Mouse (Mus musculus): ENCODE data around the gene Tle3. TPM values are rescaled to one million over a fixed set of nuclear protein-coding genes. Genes with fewer than 3 reads are reported as not detected.

Tle3 gene
- total RNA-seq, 2 experiments from 2014 or later, result 24.4 to 29.0 TPM

DNA sequence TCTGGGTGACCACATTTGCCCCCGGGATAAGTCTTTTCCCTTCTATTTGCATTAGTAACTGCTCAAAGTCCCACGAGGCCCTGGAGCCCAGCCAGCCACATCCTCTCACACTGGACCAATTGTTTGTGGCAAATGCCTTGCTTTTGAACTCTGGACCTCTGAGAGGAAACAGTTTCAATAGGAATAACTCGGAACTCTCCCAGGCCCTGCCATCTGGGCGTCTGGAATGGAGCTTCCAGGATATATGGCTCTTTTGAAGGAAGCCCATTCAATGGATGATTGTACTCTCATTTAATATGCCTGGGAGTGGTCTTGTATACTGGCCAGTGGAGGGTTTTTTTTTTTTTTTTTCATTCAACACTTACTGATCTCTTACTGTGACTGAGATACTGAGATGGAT, 21.0 kb upstream of the Tle3 start:
- intact Hi-C loops (cut with DNase I), result no loop called here
- DNase-seq, result peak; percentile 68 to 73

DNA sequence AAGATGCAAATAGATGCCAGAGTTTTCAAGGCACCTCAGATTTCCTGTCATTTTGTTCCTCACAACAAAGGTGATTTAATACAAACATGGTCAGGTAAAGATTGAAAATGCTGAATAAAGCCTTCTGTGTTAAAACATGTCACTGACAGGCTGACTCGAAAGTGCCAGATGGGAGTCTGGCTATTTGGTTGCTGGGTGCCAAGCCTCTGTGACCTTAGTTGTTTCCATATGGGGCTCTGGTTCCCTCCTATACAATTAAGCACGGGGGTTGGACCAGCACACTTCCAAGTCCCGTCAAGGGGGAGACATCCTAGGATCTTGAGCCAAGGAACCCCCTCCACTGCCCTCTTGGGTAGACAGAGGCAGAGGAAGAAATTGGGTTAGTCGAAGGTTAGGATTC, 13.2 kb upstream of the Tle3 start:
- DNase-seq, result no peak
- intact Hi-C loops (cut with DNase I), result no loop called here

DNA sequence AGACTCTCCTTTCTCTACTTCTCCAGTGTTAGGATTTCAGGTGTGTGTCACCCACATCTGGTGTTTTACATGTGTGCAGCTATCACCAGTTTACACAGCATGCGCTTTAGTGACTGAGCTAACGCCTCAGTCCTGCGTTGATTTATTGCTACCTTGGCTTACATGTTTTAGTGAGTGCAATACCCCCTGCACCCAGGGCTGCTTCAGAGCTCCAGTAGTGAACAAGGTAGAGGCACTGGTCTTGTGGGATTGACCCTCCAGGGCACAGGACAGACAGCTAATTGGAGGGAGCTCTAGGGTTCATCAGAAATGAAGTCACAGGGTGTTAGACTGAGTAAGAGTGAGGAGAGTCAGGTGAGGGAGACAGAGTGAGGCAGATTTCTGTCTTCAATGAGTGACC, 12.4 kb upstream of the Tle3 start:
- intact Hi-C loops (cut with DNase I), result loop anchor here (5.0 kb wide), 1 partner anchor 312 kb away; no protein-coding TSS in a partner anchor
- no peak for DNase-seq

DNA sequence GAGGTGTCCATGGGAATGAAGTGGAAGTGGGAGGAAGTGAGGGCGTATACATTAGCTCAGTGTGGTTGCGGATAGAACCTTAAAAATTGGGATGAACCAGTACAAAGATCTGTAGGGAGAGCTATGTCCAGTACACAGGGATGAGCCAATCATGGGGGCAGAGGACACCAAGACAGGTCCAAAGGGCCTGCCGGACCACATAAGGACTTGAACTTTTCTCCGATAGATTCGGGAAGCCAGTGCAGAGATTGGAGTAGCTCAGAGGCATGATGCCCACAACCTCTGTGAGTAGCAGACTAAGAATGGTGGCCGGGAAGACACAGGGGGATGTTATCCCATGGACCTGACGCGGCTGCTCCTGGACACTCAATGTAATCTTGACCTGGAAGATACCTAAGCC, 12.0 kb upstream of the Tle3 start:
- intact Hi-C loops (cut with DNase I), result loop anchor here (5.0 kb wide), 1 partner anchor 313 kb away; no protein-coding TSS in a partner anchor

DNA sequence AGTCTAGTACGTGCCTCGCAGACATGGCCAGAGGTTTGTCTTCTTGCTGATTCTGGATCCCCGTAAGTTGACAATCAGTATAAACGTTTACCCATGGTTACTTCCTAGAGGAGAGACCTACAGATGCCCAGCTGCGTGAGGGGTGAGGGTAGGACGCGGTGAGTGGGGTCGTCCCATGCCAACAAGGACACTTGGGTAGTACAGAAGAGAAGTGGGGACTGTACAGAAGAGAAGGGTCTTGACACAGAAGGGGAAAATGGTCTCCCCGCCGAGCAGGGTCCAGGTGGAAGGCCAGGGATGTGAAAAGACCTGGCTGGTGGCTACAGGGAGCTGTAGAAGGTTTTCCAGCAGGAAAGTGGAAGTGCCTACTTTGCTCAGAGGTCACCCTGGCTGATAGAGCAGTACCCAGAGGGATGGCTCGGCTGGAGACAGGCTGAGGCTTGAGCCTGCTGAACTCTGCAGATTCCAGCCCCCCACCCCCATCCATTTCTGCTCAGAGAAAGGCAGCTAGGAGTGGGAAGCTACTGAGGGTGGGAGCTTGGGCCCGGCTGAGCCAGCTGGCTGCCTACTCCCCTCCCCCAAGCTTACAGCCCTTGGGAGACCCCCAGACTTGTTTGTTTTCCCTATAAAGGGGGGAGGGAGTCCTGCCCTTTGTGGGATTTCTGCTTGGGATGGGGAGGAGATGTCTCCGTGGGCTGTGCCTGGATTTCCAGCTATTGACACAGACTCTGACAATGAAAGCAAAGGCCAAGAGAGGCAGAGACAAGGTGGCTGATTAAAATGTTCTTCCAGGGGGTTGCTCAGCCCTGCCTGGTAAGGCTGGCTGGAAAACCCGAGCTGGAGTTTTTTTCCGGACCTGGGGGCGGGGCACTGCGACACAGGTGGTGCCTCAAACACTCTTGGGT, 11.2 kb upstream of the Tle3 start:
- DNase-seq, result peak; percentile 52 to 53

More for the DNA sequence above, 12.0 kb upstream of the Tle3 start:
- no peak for DNase-seq

DNA sequence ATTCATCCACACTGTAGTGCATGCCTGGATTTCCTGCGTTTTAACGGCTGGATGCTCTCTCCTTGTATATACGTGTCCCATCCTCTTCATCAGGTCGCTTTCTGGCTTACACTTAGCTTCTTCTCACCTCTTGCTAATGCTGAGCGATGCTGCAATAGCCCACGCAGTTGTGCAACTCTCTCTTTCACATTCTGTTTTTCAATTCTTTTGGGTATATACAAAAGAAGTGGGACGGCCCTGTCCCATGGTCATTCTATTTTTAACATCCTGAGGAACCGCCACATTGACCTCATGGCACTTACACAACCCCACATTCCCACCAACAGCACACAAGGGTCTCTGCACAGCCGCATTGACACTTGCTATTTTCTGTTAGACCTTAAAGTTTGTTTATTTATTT, 9.0 kb upstream of the Tle3 start:
- intact Hi-C loops (cut with DNase I), result loop anchor here (5.0 kb wide), 1 partner anchor 316 kb away; no protein-coding TSS in a partner anchor
- no peak for DNase-seq

More for the DNA sequence above, 11.2 kb upstream of the Tle3 start:
- intact Hi-C loops (cut with DNase I), result loop anchor here (5.0 kb wide), 1 partner anchor 314 kb away; no protein-coding TSS in a partner anchor

DNA sequence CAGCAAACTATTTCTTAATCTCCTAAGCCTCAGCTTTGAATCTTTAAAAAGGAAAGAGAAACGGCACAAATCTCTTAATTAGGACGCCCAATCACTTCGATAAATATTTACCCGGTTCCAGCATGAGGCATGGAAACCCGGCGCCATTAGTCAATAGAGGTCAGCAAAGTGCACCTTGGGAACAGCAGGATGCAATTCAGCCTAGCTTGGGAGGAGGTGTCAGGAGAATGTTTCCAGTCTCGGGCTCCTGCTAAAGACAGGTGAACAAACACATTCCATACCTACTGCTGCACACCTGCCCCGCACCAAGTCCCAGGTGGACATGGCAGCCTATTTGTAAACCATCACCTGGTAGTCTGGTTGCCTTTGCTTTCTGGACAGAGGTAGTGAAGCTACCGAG, 6.1 kb upstream of the Tle3 start:
- intact Hi-C loops (cut with DNase I), result no loop called here
- no peak for DNase-seq

DNA sequence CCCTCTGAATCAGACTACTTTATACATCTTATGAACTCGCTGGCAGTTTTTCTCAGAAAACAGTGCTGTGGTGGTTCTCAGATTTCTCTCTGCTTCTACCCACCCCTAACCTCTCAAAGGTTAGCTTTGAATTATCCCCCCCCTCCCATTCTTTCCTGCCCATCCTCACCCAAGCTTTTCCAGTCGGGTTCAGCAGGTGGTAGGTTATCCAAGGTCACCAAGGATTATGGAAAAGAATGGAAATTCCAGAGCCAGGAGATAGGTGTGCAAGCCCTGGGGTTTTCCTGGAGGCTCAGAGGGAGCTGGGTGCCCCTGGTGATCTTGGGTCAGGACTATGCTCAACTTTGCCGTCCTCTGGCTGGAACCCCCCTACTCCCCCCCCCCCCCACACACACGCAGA, 5.0 kb upstream of the Tle3 start:
- intact Hi-C loops (cut with DNase I), result no loop called here
- no peak for DNase-seq

DNA sequence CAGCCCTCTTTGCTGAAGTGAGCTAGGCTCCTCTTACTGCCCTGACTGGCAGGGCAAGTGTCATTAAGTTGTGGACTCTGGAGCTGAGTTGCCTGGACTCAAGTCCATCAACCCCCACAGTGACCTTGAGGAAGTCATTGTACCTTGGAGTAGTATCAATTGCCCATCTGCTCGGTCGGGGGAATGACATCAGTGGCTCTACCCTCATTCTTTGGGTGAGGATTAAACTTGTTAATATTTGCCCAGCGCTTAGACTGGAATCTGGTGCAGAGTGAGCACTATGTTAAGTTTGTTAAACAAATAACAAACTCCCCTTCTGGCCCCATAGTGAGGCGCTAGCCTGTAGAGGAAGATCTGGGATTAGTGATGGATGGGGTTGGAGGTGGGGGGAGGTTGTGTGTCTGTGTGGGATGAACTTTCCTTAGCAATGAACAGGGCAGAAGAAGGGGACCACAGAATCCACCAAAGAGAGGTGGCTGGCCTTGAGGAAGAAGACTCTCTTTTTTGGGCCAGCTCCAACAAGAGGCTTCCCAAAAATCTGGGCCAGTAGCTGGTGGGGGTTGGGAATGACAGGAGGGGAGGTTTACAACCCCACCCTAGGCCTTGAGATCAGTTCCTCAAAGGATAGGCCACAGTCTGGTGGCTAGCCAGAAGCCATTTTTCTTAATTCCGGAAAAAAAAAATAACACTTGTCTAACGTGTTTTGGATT, 4.2 kb upstream of the Tle3 start:
- intact Hi-C loops (cut with DNase I), result no loop called here

DNA sequence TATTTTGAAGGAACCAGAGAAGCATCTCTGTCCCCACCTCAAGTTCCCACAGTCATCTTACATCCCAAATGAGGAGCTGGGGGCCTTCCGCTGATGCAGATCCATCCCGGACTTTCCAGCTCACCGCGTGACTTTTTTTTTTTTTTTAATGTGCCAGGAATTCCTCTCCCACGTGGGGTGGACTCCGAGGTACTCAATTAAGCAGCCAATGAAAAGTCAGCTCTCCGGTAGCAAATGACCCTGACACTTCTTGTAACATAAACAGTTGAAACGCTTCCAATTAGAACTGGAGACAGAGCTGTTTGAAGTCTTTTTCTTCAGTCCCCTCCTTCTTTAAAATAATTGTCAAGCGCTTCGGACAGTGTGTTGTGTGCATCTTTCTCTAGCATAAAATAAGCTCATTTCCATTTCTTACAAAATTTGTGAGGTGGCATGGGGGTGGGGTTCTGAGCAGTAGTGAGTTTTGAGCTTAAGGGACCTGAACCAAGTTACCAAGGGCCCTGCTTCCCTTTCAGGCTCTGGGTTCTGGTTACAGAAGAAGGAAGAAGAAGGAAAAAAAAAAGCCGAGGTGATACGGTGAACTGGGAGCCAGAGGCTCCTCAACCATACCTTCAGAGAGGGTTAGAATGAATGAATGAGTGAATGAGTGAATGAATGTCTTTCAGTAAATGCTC, 3.5 kb upstream of the Tle3 start:
- intact Hi-C loops (cut with DNase I), result no loop called here
- DNase-seq, result peak; percentile 60 to 69

More for the DNA sequence above, 4.2 kb upstream of the Tle3 start:
- no peak for DNase-seq

DNA sequence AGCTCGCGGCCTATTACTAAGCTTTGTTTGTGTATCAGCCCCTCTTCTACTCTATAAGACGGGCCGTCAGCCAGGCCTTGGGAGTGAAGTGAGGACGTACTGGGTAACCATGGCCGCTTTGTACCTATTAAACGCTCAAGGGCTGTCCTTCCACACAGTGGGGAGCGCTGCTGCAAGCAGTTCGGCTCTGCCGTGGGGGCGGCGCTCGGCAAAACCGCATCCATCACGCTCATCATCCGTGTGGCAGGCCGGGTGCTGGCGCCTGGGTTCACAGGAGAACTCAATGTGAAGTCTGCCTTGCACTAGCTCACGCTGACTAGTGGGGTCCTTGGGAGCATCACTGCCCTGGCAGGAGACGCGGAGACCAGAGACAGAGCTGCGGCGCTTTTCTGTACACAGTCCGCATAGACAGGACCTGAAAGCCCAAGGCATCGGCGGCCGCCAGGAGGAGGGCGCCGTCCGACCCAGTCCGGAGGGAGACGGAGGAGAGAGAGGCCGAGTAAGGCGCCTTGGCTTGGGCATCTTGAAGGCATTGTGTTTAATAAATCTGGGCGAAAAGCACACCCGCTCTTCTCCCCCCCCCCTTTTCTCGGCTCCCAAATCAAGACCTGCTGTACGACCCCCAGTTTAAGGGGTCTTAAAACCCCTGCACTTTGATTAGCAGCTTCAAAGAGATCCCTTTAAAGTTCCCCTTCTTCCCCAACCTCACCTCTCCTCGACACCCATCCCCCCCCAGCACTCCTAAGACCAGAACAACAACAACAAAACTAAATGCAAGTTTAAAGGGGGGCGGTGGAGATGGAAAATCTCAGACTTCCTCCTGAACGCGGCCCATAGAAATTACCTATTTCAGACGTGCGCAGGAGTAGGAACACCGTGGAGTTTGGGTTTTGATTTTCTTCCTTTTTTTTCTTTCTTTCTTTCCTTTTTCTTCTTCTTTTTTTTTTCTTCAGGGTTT, 2.6 kb upstream of the Tle3 start:
- intact Hi-C loops (cut with DNase I), result loop anchor here (5.0 kb wide), 2 partner anchors 183 to 328 kb away; no protein-coding TSS in a partner anchor
- DNase-seq, result peak; percentile 35

DNA sequence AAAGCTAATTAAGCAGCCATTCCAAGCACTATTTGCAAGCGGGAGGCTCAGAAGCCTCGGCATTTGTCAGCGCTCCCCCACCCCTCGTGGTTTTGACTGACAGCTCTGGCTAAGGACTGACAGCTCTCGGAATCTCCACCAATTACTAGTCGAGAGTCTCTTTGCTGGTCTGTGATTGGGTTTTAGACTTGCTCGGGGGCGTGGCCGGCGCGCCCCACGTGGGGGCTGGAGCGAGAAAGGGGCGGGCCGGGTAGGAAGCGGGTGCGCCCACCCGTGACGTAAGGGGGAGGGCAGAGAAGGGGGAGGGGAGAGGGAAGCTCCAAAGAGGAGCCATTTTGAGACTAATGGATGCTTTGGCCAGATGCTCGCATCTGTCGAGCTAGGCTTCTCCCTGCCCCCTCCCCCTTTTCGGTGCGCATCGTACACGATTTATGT, 1.7 kb upstream of the Tle3 start:
- intact Hi-C loops (cut with DNase I), result loop anchor here (5.0 kb wide), 2 partner anchors 182 to 327 kb away; no protein-coding TSS in a partner anchor
- peak; percentile 99 for DNase-seq

DNA sequence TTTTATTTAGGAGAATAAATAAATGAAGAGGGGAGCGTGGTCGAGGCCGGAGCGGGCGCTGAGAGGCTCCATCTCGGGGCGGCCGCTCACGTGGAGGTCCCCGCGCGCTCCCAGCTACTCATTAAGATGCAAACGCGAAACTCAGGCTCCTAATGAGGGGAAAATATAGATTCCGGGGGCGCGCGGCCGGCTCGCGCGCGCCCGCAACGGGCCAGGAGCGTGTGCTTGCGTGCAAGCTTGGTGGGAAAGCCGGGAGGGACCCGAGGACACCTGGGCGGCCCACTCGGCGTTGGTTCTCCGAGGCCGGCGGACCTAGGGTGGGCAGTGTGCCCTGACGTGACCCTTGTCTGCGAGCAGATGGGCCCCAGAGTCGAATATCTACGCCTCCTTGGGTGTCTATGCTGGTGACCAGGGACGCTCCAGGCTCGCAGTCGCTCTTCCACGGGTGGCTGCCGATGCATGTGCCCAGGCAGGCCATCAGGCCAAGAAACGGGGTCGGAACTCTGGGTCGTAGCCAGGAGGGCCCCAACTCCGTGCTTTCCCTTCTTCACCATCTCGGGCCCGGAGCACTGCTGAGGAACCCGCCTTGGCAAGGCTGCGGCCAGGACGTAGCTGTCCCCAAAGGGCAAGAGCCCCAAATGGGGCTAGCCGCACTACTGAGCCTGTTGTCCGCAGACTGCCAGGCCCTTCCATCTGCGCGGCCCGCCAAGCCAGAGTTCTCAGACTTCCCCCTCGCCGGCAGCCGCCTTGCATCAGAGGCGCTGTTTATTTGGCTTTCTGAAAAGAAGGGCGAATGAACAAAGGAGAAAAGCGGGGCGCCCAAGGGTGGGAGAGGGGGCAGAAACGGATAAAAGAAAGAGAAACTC, 1.0 kb upstream of the Tle3 start:
- DNase-seq, result peak; percentile 71 to 75
- intact Hi-C loops (cut with DNase I), result loop anchor here (5.0 kb wide), 2 partner anchors 181 to 326 kb away; no protein-coding TSS in a partner anchor

DNA sequence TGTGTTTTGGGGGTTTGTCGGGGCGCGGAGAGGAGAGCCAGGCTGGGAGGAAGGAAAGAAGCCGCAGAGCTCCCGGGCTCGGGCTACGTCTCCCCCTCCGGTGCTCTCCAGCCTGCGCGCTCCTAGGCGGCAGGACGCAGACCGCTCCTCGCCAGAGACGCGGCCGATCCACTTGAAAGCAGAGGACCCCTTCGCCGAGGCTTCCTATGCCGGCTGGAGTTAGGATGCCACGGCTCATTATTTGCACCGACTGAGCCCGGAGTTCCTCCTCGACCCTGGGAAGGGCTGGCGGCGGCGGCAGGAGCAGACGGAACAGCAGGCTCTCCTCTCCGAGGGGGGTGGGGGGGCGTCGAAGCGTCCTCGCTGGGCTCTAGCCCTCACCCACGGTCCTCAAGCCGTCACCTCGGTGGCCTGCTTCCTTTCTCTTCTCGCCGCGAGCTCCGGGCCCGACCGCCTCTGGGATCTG, 377 bp downstream of the Tle3 start:
- DNase-seq, result peak in 1 of 2 experiments; percentile 56
- intact Hi-C loops (cut with DNase I), result loop anchor here (2.0 to 5.0 kb wide), 3 partner anchors 158 to 325 kb away; no protein-coding TSS in a partner anchor

DNA sequence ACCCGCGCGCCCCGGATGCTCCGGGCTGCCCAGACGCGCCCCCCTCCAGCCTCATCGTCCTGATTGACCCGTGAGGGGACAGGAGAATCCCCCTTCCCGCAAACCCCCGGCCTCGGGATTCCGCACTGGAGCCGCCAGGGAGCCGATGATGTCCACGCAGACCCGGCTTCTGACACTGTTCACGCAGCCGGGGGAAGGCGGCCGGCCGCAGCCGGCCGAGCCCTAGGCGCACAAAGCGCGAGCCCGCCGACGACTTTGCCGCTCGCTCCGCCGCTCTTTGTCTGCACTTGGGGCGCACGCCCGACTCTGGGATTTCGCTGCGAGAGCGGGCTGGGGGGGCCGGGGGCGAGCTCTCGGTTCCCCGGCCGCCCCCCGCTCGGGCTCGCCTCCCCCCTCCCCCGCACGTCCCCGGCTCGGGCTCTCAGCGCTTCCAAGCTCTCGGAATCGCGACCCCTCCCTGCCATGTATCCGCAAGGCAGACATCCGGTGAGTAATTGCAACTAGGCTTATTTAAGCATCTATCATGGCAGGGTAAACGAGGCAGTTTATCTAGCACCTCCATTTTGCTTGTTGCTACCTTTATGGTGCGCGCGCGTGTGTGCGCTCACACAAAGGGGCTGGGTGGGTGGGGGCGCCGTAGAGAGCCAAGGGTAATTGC, 939 bp downstream of the Tle3 start:
- intact Hi-C loops (cut with DNase I), result loop anchor here (2.0 to 5.0 kb wide), 3 partner anchors 158 to 324 kb away; no protein-coding TSS in a partner anchor
- peak; percentile 59 to 61 for DNase-seq

DNA sequence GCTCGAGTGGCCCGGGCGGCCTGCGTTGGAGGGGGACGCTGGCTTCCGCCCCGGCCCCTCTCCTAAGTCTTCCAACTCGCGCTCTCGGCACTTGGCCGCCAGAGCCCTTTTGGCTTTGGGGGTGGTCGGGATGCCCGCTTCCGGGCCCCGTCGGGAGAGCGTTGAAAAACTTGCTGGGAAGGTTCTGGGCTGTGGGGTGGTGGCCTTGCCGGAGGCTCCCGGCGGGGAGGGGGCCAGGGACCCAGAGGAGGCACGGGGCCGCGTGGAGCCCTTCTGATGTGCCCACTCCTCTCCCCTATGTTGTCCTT, 1.4 kb downstream of the Tle3 start:
- peak; percentile 39 to 42 for DNase-seq
- intact Hi-C loops (cut with DNase I), result loop anchor here (2.0 to 5.0 kb wide), 3 partner anchors 159 to 324 kb away; no protein-coding TSS in a partner anchor
